Mouse (Mus musculus) layer of hippocampus, adult 18-20 months (tissue): Measurements from ENCODE around the gene Adk. TPM values are rescaled to one million over a fixed set of nuclear protein-coding genes. Genes with fewer than 3 reads are reported as not detected.

Experiments used
- DNase-seq, 2 experiments: peaks; one replicate each; pipeline ENCODE4 v3.0.0; 2022; ENCODE audit warnings: low spot score in 2 of 2
- total RNA-seq, 2 experiments: library from RNA; stranded (reverse); gene quantifications; 2 replicates each; pipeline ENCODE4 v1.2.3; 2021

Adk gene
- total RNA-seq, 2 experiments from 2014 or later = 64.2 to 69.7 TPM

DNA sequence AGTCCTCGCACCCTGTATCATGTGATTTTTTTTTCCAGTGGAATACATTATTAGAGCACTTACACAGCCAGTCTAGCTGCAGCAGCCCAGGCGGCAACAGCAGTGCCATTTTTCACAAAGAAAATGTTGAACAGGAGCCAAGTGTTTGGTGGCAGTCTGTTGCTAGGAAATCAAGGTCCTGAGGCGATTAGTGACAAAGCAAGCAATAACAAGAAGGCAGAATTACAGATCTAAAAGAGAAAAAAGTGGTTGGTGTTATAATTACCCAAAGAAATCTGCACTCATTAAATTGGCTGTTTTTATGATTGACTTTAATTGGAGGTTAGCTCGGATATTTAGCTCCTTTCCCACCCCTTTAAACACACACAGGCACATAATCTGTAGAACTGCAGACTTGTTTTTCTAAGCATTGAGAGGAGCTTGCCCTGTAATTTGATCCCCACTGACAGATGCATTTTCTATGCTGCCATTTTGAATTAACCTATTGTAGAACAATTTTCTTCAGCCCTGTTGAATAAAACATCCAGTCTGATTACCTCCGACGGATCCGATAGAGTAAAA is 200.0 kb downstream of the Adk start:
- DNase-seq = peak; percentile 62 to 82

DNA sequence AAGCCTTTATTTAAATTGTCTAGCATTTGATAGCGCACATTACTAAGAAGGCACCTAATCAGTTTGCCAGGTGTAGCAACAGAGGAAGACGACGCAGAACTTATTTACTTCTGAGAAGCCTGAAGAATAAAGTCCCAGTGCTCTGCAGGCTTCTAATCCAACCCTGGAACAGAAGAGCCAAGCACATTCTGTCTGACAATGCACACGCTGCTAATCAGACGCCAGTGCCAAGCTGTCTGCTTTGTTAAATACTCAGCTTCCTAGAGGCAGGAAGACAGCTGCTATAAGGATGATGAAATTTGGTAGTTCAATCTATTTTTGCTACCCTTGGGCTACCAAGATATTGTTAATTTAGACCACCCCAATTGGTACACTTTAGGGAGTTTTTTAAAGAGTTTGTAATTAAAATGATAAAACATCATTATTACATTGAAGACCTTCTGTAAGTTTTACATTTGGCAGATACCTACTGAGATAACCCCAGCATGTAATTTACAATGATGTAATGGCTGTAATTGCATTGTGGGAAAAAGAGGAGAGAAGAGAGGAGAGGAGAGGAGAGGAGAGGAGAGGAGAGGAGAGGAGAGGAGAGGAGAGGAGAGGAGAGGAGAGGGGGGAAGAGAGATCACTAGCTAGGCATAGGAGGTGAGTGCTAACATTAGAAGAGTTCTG is 201.1 kb downstream of the Adk start:
- peak; percentile 37 to 82 for DNase-seq

DNA sequence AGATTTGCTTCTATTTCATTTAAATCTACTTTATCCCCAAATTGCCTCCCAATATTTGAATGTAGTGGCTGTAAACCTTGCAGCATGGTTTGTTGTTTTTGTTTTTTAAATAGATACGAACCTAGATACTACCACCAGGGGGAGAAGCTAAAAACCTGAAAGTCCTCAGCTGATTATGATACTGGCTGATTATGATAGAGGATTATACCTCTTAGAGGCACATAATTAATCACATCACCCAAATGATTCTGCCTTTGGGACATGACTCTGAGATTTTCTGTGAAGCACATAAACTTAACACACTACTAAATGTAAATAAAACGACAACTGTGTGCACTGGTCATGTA is 201.6 kb downstream of the Adk start:
- DNase-seq = peak in 1 of 2 experiments; percentile 15

DNA sequence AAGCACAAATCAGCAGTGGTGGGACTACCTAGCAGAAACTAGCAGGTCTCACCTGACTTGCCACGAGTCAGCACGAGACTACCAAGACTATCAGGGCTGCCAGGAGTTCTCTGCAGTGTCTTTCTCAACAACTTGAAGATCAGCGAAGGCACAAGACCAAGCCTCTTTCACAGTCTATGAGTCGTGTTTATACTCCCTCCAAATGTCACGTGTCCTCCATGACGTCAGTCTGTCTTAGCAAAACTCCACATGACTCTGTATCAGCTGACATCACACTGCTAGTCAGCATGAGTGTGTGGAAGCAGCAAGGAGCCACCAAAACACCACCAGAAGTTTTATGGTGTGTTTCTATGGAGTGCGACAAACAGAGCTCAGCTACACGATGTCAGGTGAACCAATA is 215.9 kb downstream of the Adk start:
- no peak for DNase-seq

DNA sequence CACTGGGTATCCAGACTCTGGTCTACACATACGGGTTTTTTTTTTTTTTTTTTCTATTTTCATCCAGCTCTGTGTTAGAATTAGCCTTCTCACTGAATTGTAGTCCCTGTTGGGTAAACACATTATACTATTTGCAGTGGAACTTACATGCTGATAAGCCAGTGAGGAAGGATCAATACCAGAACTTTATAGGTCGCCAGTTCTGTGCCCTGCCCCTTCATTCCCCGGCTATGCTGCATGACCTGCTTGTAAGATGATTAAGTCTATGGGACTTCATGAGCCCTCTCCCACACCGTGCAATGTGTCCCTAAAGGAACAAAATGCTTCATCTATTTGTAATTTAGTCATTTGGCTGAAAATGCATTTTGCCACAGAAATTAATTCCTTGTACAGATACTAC is 219.1 kb downstream of the Adk start:
- DNase-seq = no peak

DNA sequence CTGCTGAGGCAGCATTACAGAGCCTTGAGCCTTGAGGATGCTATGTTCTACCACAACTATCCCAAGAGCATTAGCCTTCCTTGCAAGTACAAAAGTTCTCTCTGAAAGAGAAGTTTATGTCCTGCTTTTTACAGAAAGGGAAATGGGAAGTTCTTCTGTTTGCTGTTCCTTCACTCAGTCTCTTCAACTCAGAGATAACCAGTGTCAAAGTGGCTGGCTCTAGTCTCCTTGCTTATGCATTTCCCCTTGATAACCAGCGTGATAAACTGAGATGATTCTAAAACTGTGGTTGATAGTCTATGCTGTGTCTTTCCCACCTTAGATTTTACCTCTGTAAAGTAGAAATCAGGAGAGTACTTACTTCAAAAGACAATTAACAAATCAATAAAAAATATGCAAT is 223.4 kb downstream of the Adk start:
- no peak for DNase-seq

DNA sequence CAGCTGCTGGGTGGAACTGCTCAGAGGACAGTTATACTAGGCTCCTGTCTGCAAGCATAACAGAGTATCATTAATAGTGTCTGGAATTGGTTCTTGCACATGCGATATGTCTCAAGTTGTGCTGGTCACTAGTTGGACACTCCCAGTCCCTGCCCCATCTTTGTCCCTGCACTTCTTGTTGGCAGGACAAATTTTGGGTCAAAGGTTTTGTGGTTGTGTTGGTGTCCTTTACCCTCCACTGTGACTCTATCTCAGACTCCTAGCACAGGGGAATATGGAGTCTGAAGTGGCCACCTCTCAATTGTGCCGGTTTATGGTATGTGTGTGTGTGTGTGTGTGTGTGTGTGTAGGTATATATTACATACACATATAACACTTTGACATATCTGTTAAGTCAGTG is 225.9 kb downstream of the Adk start:
- no peak for DNase-seq

DNA sequence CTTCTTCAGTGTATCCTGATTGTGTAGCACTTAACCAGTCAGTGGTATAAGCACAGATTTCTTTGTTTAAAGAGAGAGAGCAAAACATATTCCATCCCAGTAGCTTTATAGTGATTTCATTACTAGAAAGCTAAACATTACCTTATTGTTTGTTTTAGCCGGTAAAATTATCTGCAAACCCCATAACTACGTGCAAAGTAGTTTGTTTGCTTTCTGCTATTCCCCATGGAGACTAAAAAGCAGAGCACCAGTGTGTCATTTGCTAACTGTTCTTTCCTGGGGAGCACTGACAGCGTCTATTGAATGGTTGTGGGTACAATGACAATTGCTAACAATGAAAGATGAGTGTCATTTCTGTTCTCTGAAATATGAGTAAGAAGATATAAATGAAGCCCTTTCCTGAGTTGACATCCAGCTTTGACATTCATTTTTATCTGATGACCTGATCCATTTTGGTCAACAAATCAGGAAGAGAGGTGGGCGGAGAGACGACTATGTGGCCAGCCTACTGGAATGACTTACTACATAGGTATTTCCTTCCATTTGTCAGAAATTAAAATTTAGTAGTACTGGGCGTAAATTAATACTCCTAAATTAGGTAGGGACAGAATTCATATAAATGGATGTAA is 226.6 kb downstream of the Adk start:
- DNase-seq = no peak

DNA sequence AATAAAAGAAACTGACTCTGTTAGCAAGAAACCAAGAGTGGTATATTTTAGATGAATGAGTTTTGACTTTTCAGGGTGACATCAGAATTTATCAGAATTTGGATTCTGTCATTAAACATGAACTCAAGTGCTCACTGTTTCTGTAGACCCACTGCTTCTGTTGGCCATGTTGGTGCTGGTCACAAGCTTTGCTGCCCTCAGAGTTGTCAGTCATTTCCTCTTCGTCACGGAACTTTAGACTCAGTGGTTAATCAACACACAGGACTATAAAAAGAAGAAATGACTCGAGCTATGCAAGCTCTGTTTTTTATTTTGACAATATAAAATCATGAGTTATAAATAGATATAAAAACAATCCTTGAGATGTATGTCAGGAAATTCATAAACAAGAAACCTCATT is 228.1 kb downstream of the Adk start:
- no peak for DNase-seq

DNA sequence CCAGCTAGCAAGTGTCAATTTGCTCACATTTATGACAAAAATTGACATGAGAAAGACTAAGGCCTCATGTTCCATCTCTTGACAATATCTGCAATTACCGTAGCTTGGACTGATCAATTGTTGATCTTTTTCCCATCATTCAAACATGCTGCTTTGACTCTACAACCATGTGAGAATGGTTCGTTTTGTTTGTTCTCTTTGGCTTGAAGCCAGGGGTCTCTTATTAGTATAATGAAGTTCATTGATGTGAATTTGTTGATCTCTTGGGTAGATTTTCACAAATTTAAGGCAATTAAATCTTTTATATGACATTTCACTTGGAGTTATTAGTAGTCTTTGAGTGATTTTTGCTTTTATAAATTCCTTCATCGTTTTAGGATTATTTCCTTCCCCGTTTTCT is 229.1 kb downstream of the Adk start:
- DNase-seq = no peak

DNA sequence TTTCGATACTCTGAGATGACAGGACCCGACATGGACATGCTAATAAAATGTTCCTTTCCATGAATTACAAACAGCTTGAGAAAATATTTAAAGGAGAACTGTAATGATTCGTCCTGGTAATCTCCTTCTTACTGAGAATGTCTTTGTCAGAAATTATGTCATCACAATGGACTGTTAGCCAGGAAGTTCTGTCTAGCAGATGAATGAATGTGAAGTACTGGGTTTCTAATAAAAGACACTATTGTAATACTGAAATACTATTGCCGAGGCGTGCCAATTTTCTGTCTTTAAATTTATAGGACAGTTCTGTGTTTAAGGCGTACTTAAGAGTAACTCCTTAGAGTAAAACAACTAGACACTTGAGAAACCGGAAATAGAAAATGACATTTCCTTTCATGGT is 231.7 kb downstream of the Adk start:
- DNase-seq = no peak

DNA sequence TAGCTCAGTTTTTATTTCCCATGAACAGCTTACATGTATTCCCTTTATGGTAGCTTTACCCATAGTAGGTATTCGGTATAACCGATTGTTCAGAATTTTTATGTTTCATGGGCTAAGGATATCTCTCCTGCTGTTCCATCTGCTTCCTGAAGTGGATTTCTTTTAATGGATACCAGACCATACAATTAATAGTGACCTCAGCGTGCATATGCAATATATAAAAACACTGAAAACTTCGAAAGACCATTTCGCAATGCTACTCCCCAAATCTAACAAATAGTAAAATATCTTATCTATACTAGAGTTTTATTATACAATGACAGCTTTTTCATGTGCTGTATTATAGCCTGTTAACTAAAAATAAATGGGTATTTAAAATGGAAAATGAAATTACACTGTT is 232.5 kb downstream of the Adk start:
- no peak for DNase-seq

DNA sequence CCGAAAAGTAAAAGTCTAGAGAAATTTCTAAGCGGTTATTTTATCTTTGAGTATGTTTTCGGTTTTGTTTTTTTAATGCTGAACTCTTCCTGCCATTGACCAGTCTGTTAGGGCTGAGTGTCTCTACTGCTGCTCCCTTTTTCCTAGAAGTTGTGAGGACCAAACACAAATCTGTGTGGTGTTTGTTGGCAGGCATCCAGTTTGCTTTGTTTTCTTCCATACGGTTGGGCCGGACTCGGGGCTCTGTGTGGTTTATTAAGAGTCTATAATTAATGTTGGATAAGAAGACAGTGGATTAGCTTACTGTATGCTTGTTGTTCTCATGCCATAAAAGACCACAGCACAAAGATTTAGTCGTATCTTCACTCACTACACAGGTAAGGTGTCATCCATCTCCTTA is 233.9 kb downstream of the Adk start:
- no peak for DNase-seq

DNA sequence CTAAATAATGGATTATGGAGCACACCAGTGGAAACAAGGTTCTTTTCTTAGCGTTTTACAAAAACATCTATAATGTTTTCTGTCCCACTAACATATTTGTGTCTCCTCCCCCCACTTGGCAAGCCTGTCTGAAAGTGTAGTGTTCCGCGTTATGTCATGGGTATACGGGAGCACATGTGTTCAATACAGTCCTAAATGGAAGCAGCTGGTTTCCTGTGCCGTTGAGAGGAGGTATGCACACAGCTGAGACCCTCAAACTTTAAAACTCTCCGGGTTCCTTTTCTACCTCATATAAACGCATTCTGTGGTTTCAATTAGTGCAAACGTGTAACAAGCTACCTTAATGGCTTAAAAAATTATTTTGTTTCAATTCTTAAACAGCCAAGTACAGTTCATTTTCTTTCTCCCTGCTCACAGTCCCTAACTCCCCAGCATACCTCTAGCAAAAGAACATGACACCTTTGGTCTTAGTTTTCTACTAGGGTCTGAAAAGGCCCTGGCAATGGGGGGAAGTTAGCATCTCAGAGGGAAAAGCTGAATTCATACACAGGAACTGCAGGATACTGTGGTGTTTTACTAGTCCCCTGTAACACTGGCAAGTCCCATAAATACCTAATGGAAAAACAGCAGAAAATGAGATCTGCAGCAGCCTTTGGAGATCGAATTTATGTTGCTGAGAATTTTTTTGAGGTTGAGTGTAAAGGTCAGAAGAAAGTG is 235.5 kb downstream of the Adk start:
- no peak for DNase-seq

DNA sequence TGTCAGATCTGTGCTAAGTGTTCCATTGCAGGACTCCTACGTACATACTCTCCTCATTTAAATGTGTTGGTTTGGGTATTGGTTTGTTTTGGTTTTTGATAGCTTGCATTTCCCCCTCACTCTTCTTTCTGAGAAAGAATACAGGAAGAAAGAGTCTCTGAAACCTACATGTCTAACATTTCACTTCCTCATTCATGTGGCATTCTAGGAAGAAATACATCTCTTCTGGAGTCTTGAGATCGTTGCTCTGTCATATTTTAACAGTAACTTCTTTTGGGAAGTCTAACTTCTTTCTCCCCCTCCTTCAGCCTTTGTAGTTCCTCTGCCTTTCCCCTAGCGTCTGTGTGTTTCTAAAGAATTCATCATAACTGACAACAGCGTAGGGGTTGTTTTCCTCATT is 247.4 kb downstream of the Adk start:
- no peak for DNase-seq

DNA sequence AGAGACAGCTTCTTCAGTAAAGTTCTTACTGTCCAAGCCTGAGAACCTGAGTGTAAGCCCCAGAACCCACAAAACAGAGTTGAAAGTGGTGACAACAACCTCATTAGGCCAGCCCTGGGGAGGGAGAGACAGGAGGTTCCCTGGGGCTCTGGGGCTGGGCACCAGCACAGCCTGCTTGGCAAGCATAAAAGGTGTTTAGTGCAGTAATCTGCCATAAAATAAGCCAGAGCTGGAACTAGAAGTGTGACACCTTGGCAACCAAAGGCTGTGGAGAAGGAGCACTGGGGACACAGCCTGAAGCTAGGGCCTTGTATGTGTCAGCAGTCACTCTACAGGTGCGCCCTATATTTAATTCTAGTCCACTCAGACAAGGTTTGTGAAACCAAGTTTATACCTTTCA is 252.4 kb downstream of the Adk start:
- peak in 1 of 2 experiments; percentile 20 for DNase-seq

DNA sequence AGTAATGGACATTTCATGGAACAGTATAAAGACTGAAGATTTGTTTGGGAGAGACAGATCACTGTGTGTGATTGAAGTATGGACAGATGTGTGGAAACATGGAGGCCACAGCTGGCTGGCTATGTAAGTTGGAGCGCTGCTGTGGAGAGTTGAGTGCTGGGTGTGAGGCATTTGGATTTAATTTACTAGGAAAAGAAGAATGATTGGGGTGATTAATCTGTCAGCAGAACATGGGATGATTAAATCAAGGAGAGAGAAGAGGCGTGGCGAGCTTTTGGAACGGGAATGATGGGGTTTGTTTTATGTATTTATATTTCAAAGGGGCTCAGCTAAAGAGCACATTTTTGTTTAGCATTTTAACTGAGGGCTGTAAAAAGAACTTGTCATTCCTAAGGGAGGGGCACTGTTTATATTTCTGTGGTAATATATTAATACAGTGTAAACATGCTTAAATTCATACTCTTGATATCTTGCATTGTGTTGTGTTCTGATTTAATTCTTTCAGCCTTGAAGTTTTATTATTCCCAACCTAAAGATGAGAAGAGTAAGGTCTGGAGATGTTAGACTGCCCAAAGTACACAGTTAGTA is 256.1 kb downstream of the Adk start:
- no peak for DNase-seq

DNA sequence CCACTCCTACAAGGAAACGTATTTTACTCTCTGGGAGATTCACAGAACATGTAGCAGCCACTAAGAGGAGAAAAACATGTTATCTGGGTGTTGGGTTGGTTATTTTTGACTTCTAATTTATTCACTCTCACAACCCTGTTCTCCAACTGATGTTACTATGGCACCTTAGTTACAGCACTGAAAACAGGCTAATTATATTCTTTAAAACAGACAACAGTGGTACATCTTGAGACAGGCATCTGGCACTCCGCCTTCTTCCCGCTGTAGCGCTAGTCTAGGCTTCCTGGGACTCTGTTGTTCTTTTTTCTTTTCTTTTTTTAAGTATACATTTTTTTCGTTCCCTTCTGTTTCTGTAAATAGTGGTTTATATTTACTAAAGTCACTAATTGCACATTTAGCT is 258.2 kb downstream of the Adk start:
- peak; percentile 44 to 81 for DNase-seq

DNA sequence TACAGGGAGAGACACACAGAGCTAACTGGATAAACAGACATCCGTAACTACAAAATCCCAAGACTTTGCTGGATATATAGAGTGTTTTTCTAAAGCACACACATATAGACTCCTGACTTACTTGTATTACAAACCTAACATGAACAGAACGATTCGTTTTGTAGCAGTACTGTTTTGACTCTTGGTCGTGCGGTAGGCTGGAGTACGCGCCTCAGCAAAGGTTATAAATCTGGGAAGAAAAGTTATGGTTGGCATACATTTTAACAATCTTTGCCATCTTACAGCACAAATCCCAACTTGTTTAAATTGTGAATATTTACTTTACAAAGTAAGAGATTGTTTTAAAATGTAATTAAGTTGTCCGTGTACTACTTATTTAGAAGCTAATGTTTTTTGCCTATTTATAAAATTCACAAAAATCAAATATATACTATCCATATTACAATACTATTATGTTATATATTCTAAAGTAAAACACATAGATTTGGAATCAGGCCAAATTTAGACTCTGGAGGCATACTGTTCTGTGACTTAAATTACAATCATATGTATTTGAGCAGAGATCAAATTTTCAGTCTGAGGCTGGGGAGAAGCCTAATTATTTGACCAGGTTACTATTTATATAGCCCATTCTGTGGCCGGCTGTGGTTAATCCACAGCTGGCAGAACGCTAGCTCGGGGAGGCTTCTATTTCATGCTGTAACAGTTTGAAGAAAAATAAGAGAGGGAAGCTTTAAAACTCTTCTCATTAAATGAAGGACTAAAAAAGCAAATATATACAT is 261.4 kb downstream of the Adk start:
- DNase-seq = no peak

DNA sequence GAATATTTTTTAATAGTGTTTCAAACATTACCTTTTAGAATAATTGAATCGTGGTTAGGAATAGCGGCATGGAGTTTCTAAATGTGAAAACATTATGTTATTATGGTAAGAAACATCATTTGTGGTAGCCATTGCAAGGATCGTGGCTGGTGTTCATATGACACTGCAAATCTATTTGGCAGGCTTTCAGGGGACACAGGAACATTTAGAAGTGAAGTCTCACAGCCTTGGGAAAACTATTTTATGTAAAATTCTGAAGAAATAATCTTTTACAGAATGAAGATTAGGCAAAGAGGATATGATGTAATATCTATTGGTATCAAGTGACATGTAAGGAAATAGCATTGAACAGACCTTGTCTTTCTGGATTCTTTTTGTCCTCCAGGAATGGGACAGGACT is 262.1 kb downstream of the Adk start:
- no peak for DNase-seq

DNA sequence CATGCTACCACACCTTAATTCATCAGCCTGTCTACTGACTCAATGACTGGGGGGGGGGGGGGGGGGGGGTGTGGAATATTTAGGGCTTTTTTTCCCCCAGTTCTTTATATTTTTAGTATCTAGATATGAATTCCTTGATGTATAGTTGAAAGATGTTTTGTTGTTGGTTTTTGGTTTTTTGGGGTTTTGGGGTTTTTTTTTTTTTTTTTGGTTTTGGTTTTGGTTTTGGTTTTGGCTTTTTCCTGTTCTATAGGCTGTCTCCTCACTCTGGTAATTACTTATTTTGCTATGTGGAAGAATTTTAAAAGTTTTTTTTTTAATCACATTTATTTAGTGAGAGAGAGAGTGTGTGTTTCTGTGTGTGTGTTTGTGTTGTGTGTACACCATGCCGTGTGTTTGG is 282.5 kb downstream of the Adk start:
- DNase-seq = no peak
